Mouse (Mus musculus): ENCODE results near the gene Vwa5b2. TPM values are rescaled to one million over a fixed set of nuclear protein-coding genes. Genes with fewer than 3 reads are reported as not detected.

The Vwa5b2 gene
- polyA plus RNA-seq, 1 experiment = 44.7 TPM

DNA sequence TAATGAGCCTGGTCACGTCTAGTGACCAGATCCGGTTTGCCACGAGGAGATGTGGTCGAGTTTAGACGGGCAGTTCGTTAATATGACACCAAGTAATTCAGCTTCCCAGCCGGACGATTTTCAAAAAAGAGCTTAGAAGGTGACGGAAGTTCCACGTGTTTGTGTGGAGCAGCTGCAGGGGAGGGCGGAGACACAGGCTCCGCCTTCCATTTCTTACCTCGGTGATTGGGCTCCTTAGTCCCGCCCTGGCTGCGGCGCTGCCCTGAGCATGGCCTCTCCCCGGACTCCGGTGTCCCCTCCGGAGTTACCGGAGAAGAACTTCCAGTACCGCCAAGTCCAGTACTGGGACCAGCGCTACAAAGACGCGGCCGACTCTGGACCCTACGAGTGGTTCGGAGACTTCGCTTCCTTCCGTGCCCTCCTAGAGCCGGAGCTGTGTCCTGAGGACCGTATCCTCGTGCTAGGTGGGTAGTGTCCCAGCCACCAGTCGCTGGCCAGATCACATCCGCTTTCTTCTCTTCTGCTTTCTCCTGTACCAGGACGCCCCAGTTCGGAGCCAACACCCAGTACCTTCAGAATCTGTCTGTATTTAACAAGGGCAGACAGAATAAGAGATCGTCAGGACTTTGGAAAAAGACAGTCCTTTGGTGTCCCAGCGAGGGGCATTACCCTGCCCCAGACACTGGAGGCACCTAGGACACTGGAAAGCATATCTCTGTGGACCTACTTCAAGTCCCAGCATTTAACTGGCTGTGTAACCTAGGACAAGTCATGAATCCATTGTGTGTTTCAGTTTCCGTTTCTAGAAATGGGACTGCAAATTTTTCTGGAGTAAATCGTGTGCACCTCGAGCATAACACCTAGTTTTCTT is 22.3 kb downstream of the Vwa5b2 start, which contains the start of the genes Eef1akmt4, Gm49333 and Alg3:
Gene Eef1akmt4, plus strand, starts transcription at position 237 of the 871 bp plus-strand sequence.
Gene Gm49333, plus strand, starts transcription at position 254 of the 871 bp plus-strand sequence.
Gene Alg3, minus strand, starts transcription at position 379 of the 871 bp plus-strand sequence.
- DNase-seq (ENCODE audit: low read depth) = peak; percentile 97
- TF ChIP-seq CTCF (IDR thresholded peaks at IDR 0.05; ENCODE audit: borderline replicate concordance, extremely low read depth, insufficient read depth, insufficient read length) (no peak), POLR2A (IDR thresholded peaks at IDR 0.05; ENCODE audit: borderline replicate concordance, extremely low read depth, insufficient read depth, insufficient read length, poor library complexity, severe bottlenecking) (peak; percentile 24; the same call in 1 of the 2 replicates)

DNA sequence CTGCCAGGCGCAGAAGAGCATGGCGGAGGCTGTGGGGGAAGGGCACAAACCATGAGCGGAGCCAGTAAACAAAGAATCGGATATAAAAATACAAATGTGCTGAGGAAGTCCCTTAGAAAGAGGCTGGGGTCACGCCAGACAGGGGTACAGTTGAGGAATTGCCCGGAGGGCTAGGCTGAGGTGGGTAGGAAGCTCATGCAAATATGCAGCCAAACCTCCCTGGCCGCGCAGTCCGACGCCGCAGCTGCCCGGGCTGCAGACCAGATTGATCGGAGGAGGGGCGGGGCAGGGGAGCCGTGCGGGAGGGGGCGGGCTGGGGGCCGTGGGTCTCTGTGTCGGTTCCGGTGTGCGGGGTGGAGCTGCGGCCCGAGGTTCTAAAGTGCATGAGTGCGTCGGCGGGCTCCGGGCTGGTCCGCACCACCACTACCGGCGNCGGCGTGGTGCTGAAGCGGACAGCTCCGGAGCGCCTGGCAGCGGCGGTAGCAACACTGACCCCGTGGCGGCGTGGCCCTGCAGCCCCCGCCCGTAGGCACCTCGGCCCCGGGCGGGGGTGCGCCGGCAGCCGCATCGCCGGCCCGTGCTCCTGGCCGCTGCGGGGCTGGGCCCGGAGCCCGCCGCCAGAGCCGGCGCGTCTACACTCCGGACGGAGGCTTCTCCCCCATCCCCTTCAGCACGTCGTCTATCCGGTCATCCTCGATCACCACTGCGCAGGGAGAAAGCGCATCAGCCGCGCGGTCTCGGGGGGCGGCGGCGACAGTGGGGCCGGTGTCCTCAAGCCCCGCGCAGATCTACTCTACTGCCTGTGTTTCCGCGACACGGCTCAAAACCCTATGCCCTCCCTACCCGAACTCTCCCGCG is 30.5 kb downstream of the Vwa5b2 start:
- DNase-seq (ENCODE audit: low read depth) = peak; percentile 57
- peak; percentile 18; the same call in 1 of the 2 replicates for TF ChIP-seq POLR2A (IDR thresholded peaks at IDR 0.05; ENCODE audit: borderline replicate concordance, extremely low read depth, insufficient read depth, insufficient read length, poor library complexity, severe bottlenecking)
- TF ChIP-seq CTCF (IDR thresholded peaks at IDR 0.05; ENCODE audit: borderline replicate concordance, extremely low read depth, insufficient read depth, insufficient read length) = no peak

DNA sequence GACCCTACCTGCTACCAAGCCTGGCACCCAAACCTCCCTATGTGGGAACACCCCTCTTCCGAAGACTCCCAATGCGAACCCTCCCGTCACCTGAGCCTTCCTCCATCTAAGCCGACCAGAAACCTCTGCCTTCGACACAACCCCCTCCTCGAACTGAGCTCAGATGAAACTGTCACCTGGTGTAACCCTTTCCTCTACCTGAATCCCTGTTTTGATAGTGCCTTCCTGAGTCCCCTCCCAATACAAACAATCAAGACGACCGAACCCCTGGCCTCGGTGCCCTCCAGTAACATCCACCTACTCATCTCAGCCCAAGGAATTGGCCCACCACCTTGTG is 31.1 kb downstream of the Vwa5b2 start:
- peak; percentile 49 for DNase-seq (ENCODE audit: low read depth)
- TF ChIP-seq CTCF (IDR thresholded peaks at IDR 0.05; ENCODE audit: borderline replicate concordance, extremely low read depth, insufficient read depth, insufficient read length) (no peak), POLR2A (IDR thresholded peaks at IDR 0.05; ENCODE audit: borderline replicate concordance, extremely low read depth, insufficient read depth, insufficient read length, poor library complexity, severe bottlenecking) (no peak)

DNA sequence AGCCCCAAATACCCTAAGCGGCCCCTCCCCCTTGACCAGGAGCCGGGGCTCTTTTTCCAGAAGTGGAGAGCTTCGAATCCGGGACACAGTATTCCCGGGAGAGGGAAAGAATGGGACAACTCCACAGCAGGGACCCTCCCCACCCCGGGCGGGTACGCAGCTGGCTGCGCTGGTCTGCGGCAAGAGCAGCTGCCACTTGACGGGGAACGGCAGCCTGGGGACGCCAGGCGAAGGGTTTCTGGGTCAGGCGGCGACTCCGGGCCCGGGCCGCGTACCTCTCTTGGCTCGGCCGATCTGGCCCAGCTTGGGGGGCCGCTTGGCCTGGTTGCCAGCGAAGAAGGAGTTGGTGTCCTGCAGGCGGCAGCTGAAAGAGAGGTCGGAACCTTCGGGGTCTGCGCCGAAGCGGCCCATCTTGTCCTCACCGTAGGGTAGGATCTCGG is 31.5 kb downstream of the Vwa5b2 start:
- TF ChIP-seq CTCF (IDR thresholded peaks at IDR 0.05; ENCODE audit: borderline replicate concordance, extremely low read depth, insufficient read depth, insufficient read length) (no peak), POLR2A (IDR thresholded peaks at IDR 0.05; ENCODE audit: borderline replicate concordance, extremely low read depth, insufficient read depth, insufficient read length, poor library complexity, severe bottlenecking) (no peak)
- peak; percentile 62 for DNase-seq (ENCODE audit: low read depth)

DNA sequence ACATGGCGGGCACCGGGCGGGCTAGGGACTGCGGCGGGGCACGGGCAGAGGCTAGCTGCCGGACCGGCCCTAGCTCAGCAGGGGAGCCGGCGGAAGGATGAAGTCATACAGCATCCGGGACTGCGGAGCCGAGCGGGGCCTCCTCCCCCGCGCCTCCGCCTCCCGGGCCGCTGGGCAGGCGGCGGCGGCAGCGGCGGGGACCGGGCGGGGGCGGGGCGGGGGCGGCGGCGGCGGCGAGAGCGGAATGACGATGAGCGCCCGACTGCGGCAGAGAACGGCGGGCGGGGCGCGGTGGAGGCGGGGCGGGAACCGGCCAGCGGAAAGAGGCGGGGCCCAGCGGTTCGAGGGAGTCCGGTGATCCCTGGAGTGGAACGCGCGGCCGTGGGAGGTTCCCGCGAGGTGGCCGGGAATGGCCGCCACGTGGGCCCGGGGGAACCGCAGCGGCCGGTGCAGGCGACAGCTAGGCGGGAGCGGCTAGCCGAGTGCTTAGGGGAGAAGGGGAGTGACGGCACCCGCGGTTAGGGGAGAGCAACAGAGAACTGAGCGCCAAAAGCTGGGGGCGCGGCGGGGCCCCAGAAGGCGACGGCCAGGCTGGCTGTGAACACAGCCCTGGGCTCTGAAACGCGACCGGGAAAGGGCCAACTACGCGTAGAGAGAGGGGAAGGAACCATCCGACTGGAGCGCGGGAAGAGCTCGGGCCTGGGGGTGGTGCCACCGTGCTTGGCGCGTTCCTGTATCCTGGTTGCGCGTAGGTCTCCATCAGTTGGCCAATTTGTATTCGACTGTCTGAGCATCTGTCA is 32.1 kb downstream of the Vwa5b2 start, which contains the start of gene Camk2n2:
Gene Camk2n2, minus strand, starts transcription at position 97 of the 800 bp plus-strand sequence.
- no peak for TF ChIP-seq CTCF (IDR thresholded peaks at IDR 0.05; ENCODE audit: borderline replicate concordance, extremely low read depth, insufficient read depth, insufficient read length)
- peak; percentile 36; the same call in 1 of the 2 replicates for TF ChIP-seq POLR2A (IDR thresholded peaks at IDR 0.05; ENCODE audit: borderline replicate concordance, extremely low read depth, insufficient read depth, insufficient read length, poor library complexity, severe bottlenecking)
- DNase-seq (ENCODE audit: low read depth) = peak; percentile 69

DNA sequence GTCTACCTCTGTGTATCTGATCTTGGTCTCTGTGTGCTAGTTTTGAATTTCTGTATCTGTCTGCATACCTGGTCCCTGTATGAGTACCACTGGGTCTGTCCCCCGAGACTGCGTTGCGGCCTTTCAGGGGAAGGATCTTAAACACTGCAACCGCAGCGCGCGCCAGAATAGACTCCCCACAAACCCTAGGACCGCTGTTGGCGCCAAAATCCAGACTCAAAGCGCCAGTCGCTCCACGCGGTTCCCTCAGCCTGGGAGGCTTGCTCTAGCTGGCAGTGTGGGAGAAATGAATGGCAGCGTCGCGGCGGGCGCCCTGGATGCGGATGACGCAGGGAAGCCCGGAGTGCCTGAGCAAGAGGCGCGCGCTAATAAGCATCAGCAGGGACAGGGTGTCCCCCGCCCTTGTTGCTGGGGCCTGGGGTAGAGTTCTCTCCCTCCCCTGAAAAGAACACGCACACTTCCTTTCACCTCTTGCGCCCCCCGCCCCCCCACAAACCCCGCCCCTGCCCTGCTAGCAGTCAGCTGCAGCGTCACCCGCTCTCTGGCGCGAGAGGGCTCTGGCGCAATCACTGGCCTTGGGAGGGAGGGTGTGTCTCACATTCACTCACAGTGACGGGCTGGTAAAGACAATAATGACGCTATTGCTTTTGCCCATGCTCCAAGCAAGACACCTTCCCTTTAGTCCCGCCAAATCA is 32.9 kb downstream of the Vwa5b2 start:
- no peak for TF ChIP-seq CTCF (IDR thresholded peaks at IDR 0.05; ENCODE audit: borderline replicate concordance, extremely low read depth, insufficient read depth, insufficient read length)

DNA sequence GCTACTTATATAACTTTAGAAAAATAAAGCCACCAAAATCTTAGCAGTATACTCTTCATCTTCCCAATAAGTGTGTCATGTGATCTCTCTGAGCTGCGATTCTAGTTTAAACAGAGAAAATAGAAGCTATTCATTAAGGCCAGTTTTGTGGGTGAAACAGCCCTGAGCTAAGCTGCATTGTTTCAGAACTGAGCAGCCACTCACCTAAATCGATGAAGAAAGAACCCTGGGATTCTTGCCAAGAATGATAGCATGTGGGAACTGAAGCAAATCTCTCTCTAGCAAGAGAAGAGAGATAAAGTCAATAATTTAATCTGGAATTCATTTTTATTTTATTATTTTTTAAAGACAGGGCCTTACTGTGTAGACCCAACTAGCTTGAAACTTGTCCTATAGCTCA is 33.9 kb downstream of the Vwa5b2 start:
- DNase-seq (ENCODE audit: low read depth) = no peak
- TF ChIP-seq CTCF (IDR thresholded peaks at IDR 0.05; ENCODE audit: borderline replicate concordance, extremely low read depth, insufficient read depth, insufficient read length) (no peak), POLR2A (IDR thresholded peaks at IDR 0.05; ENCODE audit: borderline replicate concordance, extremely low read depth, insufficient read depth, insufficient read length, poor library complexity, severe bottlenecking) (no peak)

More for the DNA sequence above, 32.9 kb downstream of the Vwa5b2 start:
- peak; percentile 87 for DNase-seq (ENCODE audit: low read depth)

DNA sequence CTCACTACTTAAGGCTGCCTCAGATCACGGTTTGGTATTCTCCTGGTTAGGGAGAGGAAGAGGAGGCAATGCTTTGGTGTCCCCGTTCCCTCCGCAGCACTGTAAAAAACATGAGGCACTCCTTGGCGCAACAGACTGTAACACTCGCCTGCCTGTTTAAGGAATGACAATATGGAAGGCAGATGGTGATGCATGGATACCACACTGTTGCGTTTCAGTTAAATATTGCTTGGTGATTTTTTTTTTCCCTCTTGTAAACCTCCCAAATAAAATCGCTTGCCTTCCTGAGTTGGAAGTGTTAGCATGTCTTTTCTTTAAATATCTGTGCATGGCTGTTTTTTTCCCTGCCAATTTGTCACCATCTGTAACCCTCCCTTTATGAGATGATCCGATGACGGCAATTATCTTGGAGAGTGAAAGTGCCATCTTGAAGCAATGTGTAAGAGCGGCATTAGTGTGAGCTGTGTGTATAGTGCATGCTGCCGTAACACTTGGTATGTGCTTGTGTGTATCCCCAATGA is 39.7 kb downstream of the Vwa5b2 start:
- peak; percentile 79 for DNase-seq (ENCODE audit: low read depth)
- no peak for TF ChIP-seq CTCF (IDR thresholded peaks at IDR 0.05; ENCODE audit: borderline replicate concordance, extremely low read depth, insufficient read depth, insufficient read length)
- TF ChIP-seq POLR2A (IDR thresholded peaks at IDR 0.05; ENCODE audit: borderline replicate concordance, extremely low read depth, insufficient read depth, insufficient read length, poor library complexity, severe bottlenecking) = no peak

DNA sequence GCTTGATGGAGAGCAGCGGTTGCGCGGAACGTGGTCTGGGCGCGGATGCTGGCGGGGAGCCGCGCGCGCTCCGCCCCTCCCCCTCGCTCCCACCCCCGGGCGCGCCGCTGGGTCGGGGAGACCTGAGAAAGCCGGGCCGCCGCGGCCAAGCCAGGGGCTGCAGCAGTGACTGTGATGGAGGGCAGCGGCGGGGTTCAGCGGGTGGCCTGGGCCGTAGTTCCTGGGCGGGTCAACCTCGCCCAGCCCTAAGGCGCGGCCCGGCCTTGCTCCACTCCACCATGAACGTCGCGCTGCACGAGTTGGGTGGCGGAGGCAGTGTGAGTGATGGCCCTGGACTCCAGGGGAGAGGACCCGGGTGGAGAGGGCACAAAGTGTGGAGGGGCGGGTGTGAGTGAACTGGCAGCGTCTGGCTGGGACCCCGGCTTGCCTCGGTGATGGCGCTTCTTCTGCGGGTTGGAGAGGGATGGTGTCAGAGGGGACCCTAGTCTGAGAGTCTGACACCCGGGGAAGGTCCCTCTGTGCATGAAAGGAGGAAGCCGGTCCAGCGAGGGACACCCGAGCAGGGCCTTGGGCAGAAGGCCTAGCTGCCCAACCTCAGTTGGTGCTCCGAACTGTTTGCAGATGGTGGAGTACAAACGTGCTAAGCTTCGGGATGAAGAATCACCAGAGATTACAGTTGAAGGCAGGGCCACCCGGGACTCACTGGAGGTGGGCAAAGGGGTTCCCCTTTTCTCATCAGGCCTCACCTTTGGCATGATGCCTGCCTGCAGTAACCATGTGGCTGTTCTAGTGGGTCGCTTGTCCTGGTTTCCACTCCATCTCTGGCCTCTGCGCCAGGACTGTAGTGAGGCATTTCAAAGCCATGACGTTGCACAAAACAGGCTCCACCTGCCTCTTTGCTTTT is 40.7 kb downstream of the Vwa5b2 start, which contains the start of gene Ece2:
Gene Ece2, plus strand, starts transcription at position 98 of the 904 bp plus-strand sequence.
- peak; percentile 57 for DNase-seq (ENCODE audit: low read depth)
- no peak for TF ChIP-seq CTCF (IDR thresholded peaks at IDR 0.05; ENCODE audit: borderline replicate concordance, extremely low read depth, insufficient read depth, insufficient read length)
- 0 out of 2 replicates have a peak, but pooled peaks have one; percentile 21 for TF ChIP-seq POLR2A (IDR thresholded peaks at IDR 0.05; ENCODE audit: borderline replicate concordance, extremely low read depth, insufficient read depth, insufficient read length, poor library complexity, severe bottlenecking)
